Mouse (Mus musculus) neural tube, embryonic 12.5 days (tissue): ENCODE measurements around the gene Haus6. TPM values are rescaled to one million over a fixed set of nuclear protein-coding genes. Genes with fewer than 3 reads are reported as not detected.
"Not testable (repeated sequence)": the region's sequence is repeated elsewhere in the genome, so short reads cannot be mapped to it uniquely, and the experiment has no call there.

Experiments used
- ATAC-seq: fragments of 200-750 bp; cut with Nextera tagmentation; 2 replicates; pipeline ENCODE4 v1.8.0; 2017; ENCODE audit warnings: low read depth, mild to moderate bottlenecking, moderate TSS enrichment, moderate library complexity; ENCODE audit not compliant: low FRiP score
- H3K27ac ChIP-seq: fragments of 300-500 bp; sonication (generic); 2 replicates; pipeline ENCODE4 v1.5.1; 2016
- H3K27me3 ChIP-seq: fragments of 300-500 bp; sonication (generic); replicated peaks from 2 replicates; pipeline ENCODE4 v1.6.1; 2016; ENCODE audit warnings: mild to moderate bottlenecking
- H3K36me3 ChIP-seq: fragments of 300-500 bp; sonication (generic); 2 replicates; pipeline ENCODE4 v1.6.1; 2016; ENCODE audit warnings: mild to moderate bottlenecking
- H3K4me1 ChIP-seq: fragments of 300-500 bp; sonication (generic); 2 replicates; pipeline ENCODE4 v1.6.1; 2016
- H3K4me2 ChIP-seq: fragments of 300-500 bp; sonication (generic); replicated peaks from 2 replicates; pipeline ENCODE4 v1.6.1; 2016; ENCODE audit warnings: mild to moderate bottlenecking
- H3K4me3 ChIP-seq: fragments of 300-500 bp; sonication (generic); 2 replicates; pipeline ENCODE4 v1.5.1; 2016
- H3K9ac ChIP-seq: fragments of 300-500 bp; sonication (generic); 2 replicates; pipeline ENCODE4 v1.6.1; 2016; ENCODE audit warnings: mild to moderate bottlenecking
- H3K9me3 ChIP-seq: fragments of 300-500 bp; sonication (generic); 2 replicates; pipeline ENCODE4 v1.6.1; 2016; ENCODE audit warnings: mild to moderate bottlenecking
- WGBS: fragments of 180-500 bp; shearing (Covaris S2); methylation state at CpG from one replicate; pipeline ENCODE4 v1.1.7; 2016; 5-methylcytosine and 5-hydroxymethylcytosine counted together
- polyA plus RNA-seq: library from polyadenylated mRNA; unstranded; fragments of >200 nt; fragmentation: Nextera tagmentation; extraction: Ambion mirVana; gene quantifications from 2 replicates; pipeline ENCODE4 v1.2.1, GENCODE M21; 2016

Haus6 gene
- 17.2 and 18.2 TPM in 2 replicates for polyA plus RNA-seq

DNA sequence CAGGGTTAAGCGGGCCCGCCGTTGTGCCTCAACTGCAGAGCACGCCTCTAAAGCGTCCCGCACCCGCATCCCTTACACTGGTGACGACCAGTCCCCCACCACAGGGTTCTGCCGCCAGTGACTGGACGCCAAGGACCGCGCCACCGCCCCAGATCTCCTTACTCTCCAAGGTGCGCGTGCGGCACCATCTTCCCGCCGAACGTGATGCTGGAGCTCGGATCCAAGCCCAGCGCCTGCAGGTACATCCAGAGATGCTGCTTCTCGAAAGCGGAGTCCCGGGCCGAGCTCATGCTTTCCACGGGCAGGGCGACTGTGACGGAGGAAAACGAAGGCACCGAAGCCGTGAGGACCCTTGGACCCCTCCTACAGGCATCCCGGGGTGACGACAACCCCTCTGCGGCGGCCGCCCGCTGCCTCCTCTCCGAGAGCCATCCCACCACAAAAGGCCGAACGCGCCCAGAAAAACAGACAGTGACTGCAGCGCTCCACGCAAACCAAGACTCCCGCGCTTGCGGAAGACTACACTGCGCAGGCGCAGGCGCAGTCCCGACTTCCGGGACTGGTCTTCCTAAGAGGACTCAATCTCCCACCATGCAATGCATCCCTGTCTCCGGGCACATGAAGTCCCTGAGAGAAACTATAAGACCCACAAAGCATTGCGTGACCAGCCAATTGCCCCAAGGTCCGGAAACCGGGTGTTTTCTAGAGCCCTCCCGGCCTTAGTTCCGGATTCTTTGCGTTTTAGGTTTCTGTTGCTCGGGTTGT, at the start of gene Haus6:
Gene Haus6 (minus strand): TSS at position 532 of the 765 bp plus-strand sequence.
- under 1% methylated on average over 59 of the region's 59 CpGs for WGBS
- Histone ChIP-seq H3K9ac (peak within 1 kb of the TSS; percentile 71), H3K4me2 (peak within 1 kb of the TSS; percentile 92), H3K27me3 (no peaks in the 10 kb centered on the region), H3K4me1 (peaks cover 5% of the 10 kb centered on the region; the same call in 1 of the 2 replicates), H3K27ac (peak within 1 kb of the TSS; percentile 9; the same call in 1 of the 2 replicates), H3K9me3 (no peaks in the 10 kb centered on the region), H3K36me3 (0 out of 2 replicates have a peak, but pooled peaks cover under 1% of the 10 kb centered on the region), H3K4me3 (peak within 1 kb of the TSS; percentile 75)
- peak; percentile 100 for ATAC-seq

DNA sequence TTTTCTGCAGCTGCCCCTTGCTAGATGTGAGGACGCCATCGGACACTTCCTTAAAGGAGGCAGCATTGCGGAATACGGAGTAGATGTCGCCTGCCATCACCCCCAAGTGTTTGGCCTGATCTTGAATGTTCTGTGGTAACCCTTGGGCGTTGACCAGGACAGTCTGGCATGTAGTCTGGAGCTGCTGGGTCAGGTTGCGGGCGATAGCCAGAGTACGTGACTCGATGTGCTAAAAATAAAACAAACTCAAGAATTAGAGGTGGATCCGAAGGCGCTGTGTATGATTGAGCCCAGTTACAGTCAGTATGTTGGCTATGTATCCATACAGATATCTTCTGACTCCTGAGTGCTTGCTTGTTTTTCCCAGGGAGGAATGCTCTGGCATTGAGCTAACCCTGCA, 45.3 kb upstream of the Haus6 start:
- Histone ChIP-seq H3K4me1 (no peaks in the 10 kb centered on the region), H3K4me3 (no peak overlapping the region), H3K9me3 (0 out of 2 replicates have a peak, but pooled peaks cover 4% of the 10 kb centered on the region), H3K9ac (no peak overlapping the region), H3K27ac (no peak overlapping the region), H3K4me2 (no peak overlapping the region), H3K27me3 (no peaks in the 10 kb centered on the region), H3K36me3 (peaks cover 49% of the 10 kb centered on the region)
- WGBS = 96% methylated on average over 12 of the region's 12 CpGs
- no peak for ATAC-seq

DNA sequence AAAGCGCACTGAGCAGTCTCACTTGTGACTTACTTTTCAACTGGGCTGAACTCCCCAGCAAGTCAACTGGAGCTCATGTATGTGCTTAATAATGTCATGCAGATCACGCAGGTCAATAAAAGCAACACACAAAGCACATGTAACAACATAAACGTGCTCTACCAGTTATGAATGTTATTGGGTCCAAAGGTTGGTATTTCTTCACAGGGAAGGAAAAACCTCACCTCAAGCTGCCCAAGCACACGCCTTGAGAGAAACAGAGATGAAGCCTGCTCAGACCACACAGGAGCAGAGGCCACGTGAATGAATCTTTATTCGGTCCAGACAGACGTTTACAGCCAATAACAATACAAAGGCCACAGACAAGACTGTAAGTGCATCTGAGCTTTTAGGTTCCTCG, 44.6 kb upstream of the Haus6 start:
- not testable (repeated sequence) for H3K4me2 ChIP-seq, H3K9ac ChIP-seq, H3K27me3 ChIP-seq, H3K9me3 ChIP-seq, H3K27ac ChIP-seq, H3K4me1 ChIP-seq, H3K4me3 ChIP-seq, ATAC-seq
- peaks cover 47% of the 10 kb centered on the region for H3K36me3 ChIP-seq
- WGBS = 92% methylated on average over 8 of the region's 8 CpGs

DNA sequence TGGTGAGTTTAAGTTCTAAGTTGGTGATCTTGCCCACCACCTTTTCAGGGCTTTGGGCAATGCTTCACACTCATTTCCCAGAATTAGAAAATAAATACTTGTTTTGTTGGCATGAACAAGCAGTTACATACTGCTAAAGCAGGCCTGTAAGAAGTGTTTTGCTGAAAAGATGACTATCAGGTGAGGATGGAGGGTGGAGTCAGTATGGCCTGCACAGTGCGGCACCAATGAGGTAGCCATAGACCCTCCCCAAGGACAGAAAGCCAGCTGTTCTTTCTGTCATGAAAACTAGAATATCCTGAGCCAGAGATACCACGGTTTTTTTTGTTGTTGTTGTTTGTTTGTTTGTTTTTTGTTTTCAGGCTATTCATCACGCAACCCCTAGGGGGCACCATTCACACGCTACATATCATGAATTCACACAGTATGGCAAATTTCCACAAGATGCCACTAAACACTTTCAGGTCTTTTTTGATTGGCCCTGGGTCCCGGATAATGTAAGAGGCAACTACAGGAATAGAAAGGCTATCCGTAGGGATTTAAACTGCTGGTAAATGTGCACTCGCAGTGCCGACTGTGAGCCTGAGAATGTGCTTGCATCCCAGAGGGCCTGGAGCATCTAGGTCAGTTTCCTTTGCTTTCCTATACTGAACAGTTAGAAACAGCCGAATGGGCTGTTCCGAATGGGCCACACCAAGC, 40.0 kb upstream of the Haus6 start:
- Histone ChIP-seq H3K4me3 (no peak overlapping the region), H3K4me2 (no peak overlapping the region), H3K27ac (no peak overlapping the region), H3K4me1 (no peaks in the 10 kb centered on the region), H3K36me3 (peaks cover 8% of the 10 kb centered on the region), H3K27me3 (no peaks in the 10 kb centered on the region), H3K9ac (no peak overlapping the region), H3K9me3 (no peaks in the 10 kb centered on the region)
- ATAC-seq = no peak
- WGBS = 73% methylated on average over 10 of the region's 10 CpGs

DNA sequence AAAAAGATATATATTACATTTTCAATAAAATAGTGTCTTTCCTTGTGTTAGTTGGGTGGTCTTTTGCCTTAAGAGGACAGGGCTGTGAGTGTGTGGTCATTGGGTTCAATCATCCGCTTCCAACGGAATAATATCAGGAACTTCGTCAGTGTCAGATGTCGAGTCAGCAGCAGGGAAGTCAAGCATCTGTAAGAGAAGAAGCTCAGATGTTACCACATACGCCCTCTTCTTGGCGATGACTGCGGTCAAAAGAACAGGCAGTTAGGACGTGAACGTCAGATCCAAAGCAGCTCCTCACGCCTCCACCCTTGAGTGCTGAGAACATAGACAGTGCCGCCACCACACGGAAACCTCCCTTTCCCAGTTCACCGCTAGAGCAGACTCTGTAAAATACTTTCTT, 36.5 kb upstream of the Haus6 start:
- H3K4me1 ChIP-seq, H3K27ac ChIP-seq, H3K9ac ChIP-seq, H3K4me2 ChIP-seq, H3K4me3 ChIP-seq, H3K36me3 ChIP-seq, H3K27me3 ChIP-seq, ATAC-seq, H3K9me3 ChIP-seq: not testable (repeated sequence)
- WGBS = 91% methylated on average over 11 of the region's 13 CpGs

DNA sequence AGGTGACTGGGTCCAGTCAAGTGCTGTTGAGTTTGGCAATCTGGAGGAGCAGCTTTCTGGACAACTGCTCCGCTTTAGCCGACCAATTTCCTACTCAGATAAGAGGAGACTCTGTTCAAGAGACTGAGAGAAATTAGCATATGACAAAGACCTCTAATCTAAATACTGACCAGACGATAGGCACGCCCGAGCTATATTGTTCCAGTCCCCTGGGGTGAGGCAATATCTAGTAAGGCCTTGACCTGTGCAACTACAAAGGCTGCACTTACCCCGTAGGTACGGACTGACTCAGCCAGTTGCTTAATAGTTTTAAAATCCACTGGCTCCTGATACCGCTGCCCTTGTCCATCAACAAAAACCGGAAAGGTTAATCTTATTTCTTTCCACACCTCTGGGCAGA, 25.7 kb upstream of the Haus6 start:
- not testable (repeated sequence) for H3K27ac ChIP-seq, H3K36me3 ChIP-seq, ATAC-seq, H3K9me3 ChIP-seq, H3K4me3 ChIP-seq, H3K27me3 ChIP-seq, H3K4me2 ChIP-seq, H3K4me1 ChIP-seq, H3K9ac ChIP-seq
- 91% methylated on average over 9 of the region's 9 CpGs for WGBS

DNA sequence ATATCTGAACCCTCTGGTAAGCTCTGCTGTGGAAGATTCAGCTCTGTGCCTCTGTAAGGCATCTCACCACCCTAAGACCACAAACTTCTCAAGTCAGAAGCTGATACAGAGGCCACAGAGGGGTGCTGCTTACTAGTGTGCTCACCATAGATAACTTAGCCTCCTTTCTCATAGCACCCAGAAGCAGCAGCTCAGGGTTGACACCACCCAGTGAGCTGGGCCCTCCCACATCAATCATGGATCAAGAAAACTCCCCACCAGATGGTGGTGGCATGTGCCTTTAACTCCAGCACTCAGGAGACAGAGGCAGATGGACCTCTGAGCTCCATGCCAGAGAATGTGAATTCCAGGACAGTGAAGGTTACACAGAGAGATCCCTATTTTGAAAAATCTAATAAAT, 23.0 kb upstream of the Haus6 start:
- H3K4me1 ChIP-seq, H3K27me3 ChIP-seq, ATAC-seq, H3K4me3 ChIP-seq, H3K27ac ChIP-seq, H3K9me3 ChIP-seq, H3K4me2 ChIP-seq, H3K36me3 ChIP-seq, H3K9ac ChIP-seq: not testable (repeated sequence)

DNA sequence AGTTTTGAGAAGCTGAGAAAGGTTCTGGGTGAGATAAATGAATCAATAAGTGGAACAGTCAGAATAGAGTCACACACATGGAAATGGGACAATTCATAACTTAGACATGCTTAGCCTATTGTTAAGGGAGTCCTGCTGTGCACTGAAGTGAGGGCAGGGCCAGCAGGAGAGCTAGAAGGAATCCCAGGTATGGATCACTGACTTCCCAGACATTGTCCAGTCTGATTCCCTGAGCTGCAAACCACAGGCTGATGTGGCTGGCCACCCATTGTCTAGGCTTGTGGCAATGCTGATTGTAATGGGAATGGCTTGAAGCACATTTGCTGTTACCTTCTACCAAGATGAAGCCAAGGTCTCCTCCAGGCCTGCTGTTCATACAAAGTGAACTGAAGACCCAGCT, 22.5 kb upstream of the Haus6 start:
- H3K36me3 ChIP-seq, H3K9ac ChIP-seq, H3K4me1 ChIP-seq, H3K27ac ChIP-seq, H3K27me3 ChIP-seq, H3K4me3 ChIP-seq, H3K9me3 ChIP-seq, ATAC-seq, H3K4me2 ChIP-seq: not testable (repeated sequence)

DNA sequence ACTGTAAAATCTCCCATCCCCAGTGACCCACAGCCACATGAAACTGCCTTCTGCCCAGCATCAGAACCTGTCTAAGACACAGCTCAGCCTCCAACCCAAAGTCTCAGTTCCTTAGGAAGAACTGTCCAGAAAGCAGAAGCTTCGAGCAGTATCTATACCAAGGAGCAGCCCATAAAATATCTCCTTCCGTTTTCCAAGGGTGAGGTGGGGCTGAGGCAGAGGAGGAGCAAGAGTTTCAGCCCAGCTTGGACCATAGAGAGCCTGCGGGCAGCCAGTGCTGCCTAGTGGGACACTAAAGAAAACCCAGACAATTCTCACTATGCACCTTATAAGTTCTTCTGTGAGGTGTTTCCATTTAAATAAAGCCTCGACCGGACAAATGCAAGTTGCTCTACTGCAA, 20.7 kb upstream of the Haus6 start:
- H3K27ac ChIP-seq, H3K9me3 ChIP-seq, ATAC-seq, H3K36me3 ChIP-seq, H3K9ac ChIP-seq, H3K4me3 ChIP-seq, H3K4me2 ChIP-seq, H3K27me3 ChIP-seq, H3K4me1 ChIP-seq: not testable (repeated sequence)
- whole genome bisulfite sequencing = 76% methylated on average over 5 of the region's 5 CpGs

DNA sequence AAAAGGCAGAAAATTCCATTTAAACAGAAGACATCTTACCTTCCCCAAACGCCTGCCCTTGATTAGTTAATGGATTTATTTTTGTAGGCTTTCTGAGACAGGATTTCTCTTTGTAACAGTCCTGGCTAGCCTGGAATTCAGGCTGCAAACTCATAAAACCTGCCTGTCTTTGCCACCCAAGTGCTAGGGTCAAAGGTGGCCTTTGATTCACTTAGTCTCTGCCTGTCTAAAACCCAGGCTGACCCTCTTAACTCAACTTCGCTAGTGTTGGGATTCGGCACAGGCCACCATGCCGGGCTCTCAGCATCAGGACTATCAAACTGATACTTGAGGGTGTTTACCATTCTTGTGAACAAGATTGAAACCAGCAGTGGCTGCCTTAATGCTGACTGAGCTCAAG, 20.0 kb upstream of the Haus6 start:
- H3K4me1 ChIP-seq = no peaks in the 10 kb centered on the region
- WGBS = 64% methylated on average over 4 of the region's 4 CpGs
- H3K36me3 ChIP-seq = no peaks in the 10 kb centered on the region
- ATAC-seq = no peak
- H3K27ac ChIP-seq = no peak overlapping the region
- H3K27me3 ChIP-seq = no peaks in the 10 kb centered on the region
- H3K9me3 ChIP-seq = no peaks in the 10 kb centered on the region
- no peak overlapping the region for H3K9ac ChIP-seq
- H3K4me3 ChIP-seq = no peak overlapping the region
- no peak overlapping the region for H3K4me2 ChIP-seq

DNA sequence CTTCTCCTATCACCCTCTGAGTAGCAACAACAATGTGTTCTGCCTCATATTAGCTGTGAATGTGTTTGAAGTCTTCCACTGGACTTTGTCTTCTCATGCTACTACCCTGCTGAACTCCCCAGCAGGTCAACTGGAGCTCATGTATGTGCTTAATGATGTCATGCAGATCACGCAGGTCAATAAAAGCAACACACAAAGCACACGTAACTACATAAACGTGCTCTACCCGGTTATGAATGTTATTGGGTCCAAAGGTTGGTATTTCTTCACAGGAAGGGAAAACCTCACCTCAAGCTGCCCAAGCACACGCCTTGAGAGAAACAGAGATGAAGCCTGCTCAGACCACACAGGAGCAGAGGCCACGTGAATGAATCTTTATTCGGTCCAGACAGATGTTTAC, 14.6 kb upstream of the Haus6 start:
- not testable (repeated sequence) for H3K36me3 ChIP-seq, H3K4me3 ChIP-seq, ATAC-seq, H3K9me3 ChIP-seq, H3K27ac ChIP-seq, H3K9ac ChIP-seq, H3K4me1 ChIP-seq, H3K4me2 ChIP-seq, H3K27me3 ChIP-seq
- 93% methylated on average over 7 of the region's 7 CpGs for WGBS

DNA sequence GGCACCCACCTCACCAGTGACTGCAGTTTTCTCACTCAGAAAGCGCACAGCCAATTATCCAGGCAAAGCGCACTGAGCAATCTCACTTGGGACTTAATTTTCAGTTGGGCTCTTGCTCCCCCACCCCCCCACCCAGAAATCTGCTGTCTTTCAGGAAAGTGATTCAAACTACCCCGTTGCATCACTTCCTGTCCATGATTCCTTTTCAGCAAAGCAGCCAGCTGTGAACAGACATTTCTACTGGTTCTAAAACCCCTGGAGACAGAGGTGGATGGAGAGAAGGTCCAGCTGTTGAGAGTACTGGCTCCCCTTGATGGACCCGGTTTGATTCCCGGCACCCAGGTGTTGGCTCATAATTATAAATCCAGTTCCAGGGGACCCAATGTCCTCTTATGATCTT, 13.6 kb upstream of the Haus6 start:
- Histone ChIP-seq H3K36me3 (no peaks in the 10 kb centered on the region), H3K9me3 (no peaks in the 10 kb centered on the region), H3K27ac (no peak overlapping the region), H3K4me2 (no peak overlapping the region), H3K27me3 (no peaks in the 10 kb centered on the region), H3K4me3 (no peak overlapping the region), H3K4me1 (no peaks in the 10 kb centered on the region), H3K9ac (no peak overlapping the region)
- 85% methylated on average over 5 of the region's 5 CpGs for WGBS
- no peak for ATAC-seq

DNA sequence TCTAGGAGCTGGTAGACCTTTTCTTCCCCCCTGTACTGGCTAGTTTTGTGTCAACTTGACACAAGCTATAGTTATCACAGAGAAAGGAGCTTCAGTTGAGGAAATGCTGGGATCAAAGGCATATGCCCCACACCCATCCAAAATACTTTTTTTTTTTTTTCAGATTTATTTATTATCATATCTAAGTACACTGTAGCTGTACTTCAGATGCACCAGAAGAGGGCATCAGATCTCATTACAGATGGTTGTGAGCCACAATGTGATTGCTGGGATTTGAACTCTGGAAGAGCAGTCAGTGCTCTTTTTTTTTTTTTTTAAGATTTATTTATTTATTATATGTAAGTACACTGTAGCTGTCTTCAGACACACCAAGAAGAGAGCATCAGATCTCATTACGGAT, 10.7 kb upstream of the Haus6 start:
- not testable (repeated sequence) for H3K27me3 ChIP-seq, H3K9me3 ChIP-seq, H3K27ac ChIP-seq, H3K9ac ChIP-seq, H3K36me3 ChIP-seq, H3K4me3 ChIP-seq, H3K4me1 ChIP-seq, ATAC-seq, H3K4me2 ChIP-seq
- 90% methylated on average over 1 of the region's 1 CpGs for WGBS
